Mouse (Mus musculus) embryonic facial prominence, embryonic 11.5 days (tissue): ENCODE results near the gene Wars. TPM values are rescaled to one million over a fixed set of nuclear protein-coding genes. Genes with fewer than 3 reads are reported as not detected.
A peak's percentile ranks its signal among the peaks of the same experiment; 100 is the strongest.

Source experiments
- ATAC-seq: fragments of 200-750 bp; cut with Nextera tagmentation; replicated peaks from 2 replicates; pipeline ENCODE4 v1.8.0; 2017; ENCODE audit warnings: low read depth; ENCODE audit not compliant: insufficient number of reproducible peaks, low FRiP score, low TSS enrichment
- DNase-seq: peaks from one replicate; pipeline ENCODE4 v3.0.0-alpha.2; 2015; ENCODE audit warnings: low spot score
- H3K27ac ChIP-seq: fragments of 300-500 bp; sonication (generic); replicated peaks from 2 replicates; pipeline ENCODE4 v1.5.1; 2014; ENCODE audit warnings: mild to moderate bottlenecking, low read depth, low read length, control low read depth
- H3K27me3 ChIP-seq: fragments of 300-500 bp; sonication (generic); 2 replicates; pipeline ENCODE4 v1.6.1; 2014; ENCODE audit warnings: mild to moderate bottlenecking, low read length, moderate library complexity, mixed read lengths; ENCODE audit not compliant: control insufficient read depth, insufficient read depth
- H3K36me3 ChIP-seq: fragments of 300-500 bp; sonication (generic); replicated peaks from 2 replicates; pipeline ENCODE4 v1.6.1; 2014; ENCODE audit warnings: low read depth, mild to moderate bottlenecking, low read length, moderate library complexity, mixed read lengths; ENCODE audit not compliant: control insufficient read depth, insufficient read depth
- H3K4me1 ChIP-seq: fragments of 300-500 bp; sonication (generic); 2 replicates; pipeline ENCODE4 v1.6.1; 2014; ENCODE audit warnings: low read length, mixed read lengths; ENCODE audit not compliant: control insufficient read depth, insufficient read depth
- H3K4me2 ChIP-seq: fragments of 300-500 bp; sonication (generic); 2 replicates; pipeline ENCODE4 v1.6.1; 2014; ENCODE audit warnings: low read depth, mild to moderate bottlenecking, control low read depth, low read length, moderate library complexity
- H3K4me3 ChIP-seq: fragments of 300-500 bp; sonication (generic); 2 replicates; pipeline ENCODE4 v1.5.1; 2014; ENCODE audit warnings: low read depth, low read length, control low read depth
- H3K9ac ChIP-seq: fragments of 300-500 bp; sonication (generic); replicated peaks from 2 replicates; pipeline ENCODE4 v1.6.1; 2014; ENCODE audit warnings: mild to moderate bottlenecking, control low read depth, low read length
- H3K9me3 ChIP-seq: fragments of 300-500 bp; sonication (generic); replicated peaks from 2 replicates; pipeline ENCODE4 v1.6.1; 2016; ENCODE audit warnings: mild to moderate bottlenecking, low read length, inconsistent platforms, mixed read lengths; ENCODE audit not compliant: control insufficient read depth
- WGBS: fragments of 180-500 bp; shearing (Covaris S2); extraction: QIAGEN DNeasy Blood & Tissue Kit; methylation state at CpG from one replicate; pipeline ENCODE4 v1.1.7; 2014; 5-methylcytosine and 5-hydroxymethylcytosine counted together
- polyA plus RNA-seq: library from polyadenylated mRNA; unstranded; fragments of >200 nt; fragmentation: Nextera tagmentation; extraction: Ambion mirVana; gene quantifications from 2 replicates; pipeline ENCODE4 v1.2.1, GENCODE M21; 2014

The Wars gene
- polyA plus RNA-seq, 1 experiment from 2014 or later, result 113 TPM

DNA sequence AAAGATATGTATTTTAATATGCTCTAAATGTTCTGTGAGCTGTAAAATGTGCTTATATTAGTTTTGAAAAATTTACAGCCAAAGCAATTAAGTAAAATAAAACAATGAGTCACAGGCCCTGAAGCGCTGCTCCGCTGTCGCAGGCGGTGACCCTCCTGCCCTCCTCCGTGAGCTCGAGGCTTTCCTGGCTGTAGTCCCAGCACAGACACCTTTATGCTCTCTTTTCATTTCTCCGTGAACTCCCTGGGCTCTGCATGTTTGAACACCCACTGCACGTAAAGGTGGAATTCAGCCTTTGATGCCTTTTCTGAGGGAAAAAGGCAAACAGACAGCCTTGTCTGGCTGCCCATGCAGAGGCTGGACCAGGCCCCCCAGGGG lies 10.3 kb upstream of the Wars start:
- no peak for ATAC-seq
- Histone ChIP-seq H3K27ac (no peak overlapping the region), H3K4me3 (no peak overlapping the region), H3K9me3 (no peaks in the 10 kb centered on the region), H3K36me3 (no peaks in the 10 kb centered on the region), H3K9ac (no peak overlapping the region), H3K4me1 (no peaks in the 10 kb centered on the region), H3K27me3 (no peaks in the 10 kb centered on the region), H3K4me2 (no peak overlapping the region)
- WGBS, result 46% methylated on average over 8 of the region's 8 CpGs
- DNase-seq, result no peak

DNA sequence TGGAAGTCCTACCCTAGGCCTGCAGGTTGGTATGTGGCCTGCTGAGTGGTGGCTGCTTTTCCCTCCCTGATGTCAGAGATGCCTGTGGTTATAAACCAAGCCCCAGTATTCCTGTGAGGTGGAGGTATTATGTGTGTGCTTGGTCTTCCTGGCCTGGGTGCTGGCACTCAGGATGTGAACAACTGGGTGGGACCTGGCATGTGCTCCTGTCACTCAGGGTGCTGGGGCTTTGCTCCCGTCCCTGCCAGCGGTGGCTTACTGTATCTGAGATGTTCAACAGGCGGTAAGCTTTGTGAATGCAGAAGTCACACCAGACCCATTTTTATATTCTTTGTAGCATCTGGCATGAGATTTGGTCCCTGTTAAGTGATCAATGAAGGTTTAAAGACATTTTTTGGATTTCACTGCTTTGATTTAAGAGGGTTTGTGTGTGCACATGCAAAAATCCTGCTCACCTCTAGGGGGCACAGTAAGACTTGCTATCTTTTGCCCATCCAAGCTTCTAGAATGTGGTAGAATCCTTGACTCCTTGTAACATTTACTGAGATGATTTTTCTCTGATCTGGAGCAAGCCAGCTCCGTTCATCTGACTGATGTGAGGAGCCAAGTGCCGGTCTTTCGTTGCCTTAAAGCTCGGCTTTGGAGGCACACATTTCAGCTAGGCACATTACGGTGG lies 9.8 kb upstream of the Wars start:
- H3K9me3 ChIP-seq, result no peaks in the 10 kb centered on the region
- ATAC-seq, result no peak; the same call in 1 of the 2 replicates
- WGBS, result 81% methylated on average over 8 of the region's 8 CpGs
- no peak overlapping the region for H3K4me3 ChIP-seq
- no peaks in the 10 kb centered on the region for H3K27me3 ChIP-seq
- H3K4me1 ChIP-seq, result no peaks in the 10 kb centered on the region
- peak; percentile 80 for DNase-seq
- H3K36me3 ChIP-seq, result no peaks in the 10 kb centered on the region
- no peak overlapping the region for H3K27ac ChIP-seq
- no peak overlapping the region for H3K4me2 ChIP-seq
- H3K9ac ChIP-seq, result no peak overlapping the region

DNA sequence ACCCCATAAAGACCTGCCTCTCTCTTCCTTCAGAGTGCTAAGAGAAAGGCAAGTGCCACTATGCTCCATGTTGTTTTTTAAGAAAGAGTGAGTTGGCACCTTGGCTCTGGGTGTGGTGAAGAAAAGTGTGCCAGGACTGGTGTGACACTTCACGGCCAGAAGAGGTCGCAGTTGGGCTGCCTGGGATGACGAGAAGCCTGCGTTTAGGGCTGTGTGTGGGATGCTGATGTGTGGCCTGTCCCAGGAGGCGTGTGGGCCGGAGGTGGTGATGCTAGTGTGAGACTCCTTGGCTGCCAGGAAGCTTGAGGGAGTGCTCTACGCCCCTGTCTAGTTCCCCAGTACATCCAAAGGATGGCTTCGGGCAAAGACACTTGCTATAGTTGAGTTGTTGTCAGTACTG lies 9.0 kb upstream of the Wars start:
- 17% methylated on average over 8 of the region's 8 CpGs for WGBS
- peak; percentile 34; the same call in 1 of the 2 replicates for ATAC-seq

DNA sequence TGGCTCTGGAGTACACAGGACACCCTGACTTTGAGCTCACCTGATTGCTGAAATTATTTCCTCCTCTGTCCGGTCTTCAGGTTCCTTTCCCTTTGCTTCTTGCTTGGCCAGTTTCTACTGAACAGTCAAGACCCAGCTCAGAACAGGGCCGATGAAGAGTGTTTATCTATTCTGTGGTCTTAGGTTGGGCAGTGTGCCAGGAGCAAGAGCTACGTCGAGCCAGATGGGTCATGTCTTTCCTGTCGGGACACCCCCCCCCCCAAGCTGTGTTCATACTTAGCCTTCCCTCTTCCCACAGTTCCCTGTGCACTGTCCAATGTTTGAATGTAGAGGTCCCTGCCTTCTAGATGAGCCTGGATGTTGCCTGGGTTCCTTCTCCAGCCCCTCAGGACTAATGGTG lies 7.4 kb upstream of the Wars start:
- H3K36me3 ChIP-seq, result no peaks in the 10 kb centered on the region
- WGBS, result 85% methylated on average over 5 of the region's 5 CpGs

More for the DNA sequence above, 9.0 kb upstream of the Wars start:
- Histone ChIP-seq H3K4me3 (no peak overlapping the region), H3K9me3 (no peaks in the 10 kb centered on the region), H3K4me1 (no peaks in the 10 kb centered on the region), H3K9ac (no peak overlapping the region), H3K4me2 (no peak overlapping the region), H3K27ac (no peak overlapping the region), H3K27me3 (no peaks in the 10 kb centered on the region), H3K36me3 (no peaks in the 10 kb centered on the region)
- peak; percentile 65 for DNase-seq

DNA sequence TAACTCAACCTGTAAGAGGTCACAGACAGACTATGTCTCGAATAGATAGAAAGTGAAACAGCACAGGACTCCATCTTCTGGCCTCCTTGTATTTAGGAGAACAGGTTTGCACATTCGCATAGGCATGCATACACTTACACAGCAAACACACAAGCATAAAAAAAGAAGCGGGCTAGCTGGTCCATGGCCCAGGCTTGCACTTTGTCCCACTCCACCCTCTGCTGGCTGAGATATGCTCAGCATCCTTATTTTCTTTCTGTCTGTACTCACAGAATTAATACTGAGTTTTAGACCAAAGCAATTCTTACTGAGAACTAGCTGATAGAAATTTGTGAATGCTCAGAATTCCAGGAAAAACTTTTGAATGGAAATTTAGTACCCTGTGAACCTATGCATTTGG lies 2.0 kb upstream of the Wars start:
- Histone ChIP-seq H3K9me3 (no peaks in the 10 kb centered on the region), H3K9ac (no peak overlapping the region), H3K27ac (no peak overlapping the region), H3K4me3 (no peak overlapping the region), H3K4me2 (no peak overlapping the region), H3K27me3 (no peaks in the 10 kb centered on the region), H3K4me1 (no peaks in the 10 kb centered on the region), H3K36me3 (no peaks in the 10 kb centered on the region)
- WGBS, result 74% methylated on average over 3 of the region's 3 CpGs
- ATAC-seq, result no peak
- DNase-seq, result no peak

More for the DNA sequence above, 7.4 kb upstream of the Wars start:
- H3K9ac ChIP-seq, result no peak overlapping the region
- no peak overlapping the region for H3K27ac ChIP-seq
- H3K4me1 ChIP-seq, result no peaks in the 10 kb centered on the region
- no peaks in the 10 kb centered on the region for H3K9me3 ChIP-seq
- no peaks in the 10 kb centered on the region for H3K27me3 ChIP-seq
- no peak overlapping the region for H3K4me3 ChIP-seq
- DNase-seq (no peak), ATAC-seq (no peak)
- no peak overlapping the region for H3K4me2 ChIP-seq

DNA sequence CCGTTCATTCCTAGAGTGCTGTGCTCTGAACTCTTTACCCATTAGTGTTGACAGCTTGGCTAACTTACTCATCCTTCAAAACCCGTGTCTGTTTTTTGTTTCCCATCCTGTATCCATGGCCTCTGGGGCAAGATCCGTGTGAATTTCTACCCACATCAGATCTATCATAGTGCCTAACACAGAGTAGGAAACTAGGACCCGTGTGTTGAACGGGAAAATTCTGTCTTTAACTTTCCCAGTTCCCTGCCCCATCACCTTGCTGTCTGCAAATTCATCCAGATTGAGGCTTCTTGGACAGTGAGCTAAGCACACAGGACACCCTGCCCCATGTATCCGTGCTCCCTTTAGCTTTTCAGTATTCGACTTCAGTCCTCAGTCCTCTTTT lies 450 bp upstream of the Wars start:
- DNase-seq, result no peak
- Histone ChIP-seq H3K4me1 (no peaks in the 10 kb centered on the region), H3K9ac (peak overlapping the region; percentile 80), H3K4me3 (peak overlapping the region; percentile 79), H3K27ac (no peak overlapping the region), H3K27me3 (no peaks in the 10 kb centered on the region), H3K36me3 (no peaks in the 10 kb centered on the region; the same call in 1 of the 2 replicates), H3K9me3 (no peaks in the 10 kb centered on the region), H3K4me2 (peak overlapping the region; percentile 77)
- whole genome bisulfite sequencing, result 3% methylated on average over 7 of the region's 7 CpGs
- peak; percentile 26; the same call in 1 of the 2 replicates for ATAC-seq

GRCm38 (mm10) chr12:108892989-108893714 lies 822 bp downstream of the Wars start, which contains the start of gene Wdr25:
Wdr25 (plus strand) TSS chr12:108893631.
- no peaks in the 10 kb centered on the region for H3K27me3 ChIP-seq
- no peaks in the 10 kb centered on the region for H3K9me3 ChIP-seq
- H3K27ac ChIP-seq, result no peak within 1 kb of the TSS
- no peak for ATAC-seq
- H3K4me2 ChIP-seq, result peak within 1 kb of the TSS; percentile 77
- DNase-seq, result no peak
- peak within 1 kb of the TSS; percentile 79 for H3K4me3 ChIP-seq
- peak within 1 kb of the TSS; percentile 80 for H3K9ac ChIP-seq
- no peaks in the 10 kb centered on the region; the same call in 1 of the 2 replicates for H3K36me3 ChIP-seq
- WGBS, result 21% methylated on average over 12 of the region's 12 CpGs
- H3K4me1 ChIP-seq, result no peaks in the 10 kb centered on the region

GRCm38 (mm10) chr12:108888632-108889031 lies 5.3 kb downstream of the Wars start:
- 65% methylated on average over 4 of the region's 4 CpGs for WGBS

More at GRCm38 (mm10) chr12:108888632-108889031, 5.3 kb downstream of the Wars start:
- no peaks in the 10 kb centered on the region for H3K27me3 ChIP-seq
- no peak for ATAC-seq
- H3K4me1 ChIP-seq, result no peaks in the 10 kb centered on the region
- DNase-seq, result no peak
- H3K4me2 ChIP-seq, result no peak overlapping the region
- no peak overlapping the region for H3K4me3 ChIP-seq
- no peaks in the 10 kb centered on the region for H3K9me3 ChIP-seq
- H3K27ac ChIP-seq, result no peak overlapping the region
- H3K36me3 ChIP-seq, result peaks cover 4% of the 10 kb centered on the region
- no peak overlapping the region for H3K9ac ChIP-seq
